Mouse (Mus musculus) forebrain, embryonic 16.5 days (tissue): ENCODE data around the gene Dhx35. TPM values are rescaled to one million over a fixed set of nuclear protein-coding genes. Genes with fewer than 3 reads are reported as not detected.

Experiments
- ATAC-seq: fragments of 200-750 bp; cut with Nextera tagmentation; 2 replicates; pipeline ENCODE4 v1.8.0; 2017; ENCODE audit warnings: mild to moderate bottlenecking, moderate library complexity
- H3K27ac ChIP-seq: fragments of 300-500 bp; sonication (generic); 2 replicates; pipeline ENCODE4 v1.5.1; 2014; ENCODE audit warnings: low read length, control low read depth
- H3K27me3 ChIP-seq: fragments of 300-500 bp; sonication (generic); replicated peaks from 2 replicates; pipeline ENCODE4 v1.6.1; 2014; ENCODE audit warnings: low read length; ENCODE audit not compliant: control insufficient read depth, insufficient read depth
- H3K36me3 ChIP-seq: fragments of 300-500 bp; sonication (generic); 2 replicates; pipeline ENCODE4 v1.6.1; 2014; ENCODE audit not compliant: control insufficient read depth, insufficient read depth
- H3K4me1 ChIP-seq: fragments of 300-500 bp; sonication (generic); replicated peaks from 2 replicates; pipeline ENCODE4 v1.6.1; 2014; ENCODE audit warnings: low read length; ENCODE audit not compliant: control insufficient read depth, insufficient read depth
- H3K4me2 ChIP-seq: fragments of 300-500 bp; sonication (generic); 2 replicates; pipeline ENCODE4 v1.6.1; 2014; ENCODE audit warnings: mild to moderate bottlenecking, low read length, control low read depth
- H3K4me3 ChIP-seq: fragments of 300-500 bp; sonication (generic); replicated peaks from 2 replicates; pipeline ENCODE4 v1.5.1; 2014; ENCODE audit warnings: mild to moderate bottlenecking, low read length, control low read depth
- H3K9ac ChIP-seq: fragments of 300-500 bp; sonication (generic); replicated peaks from 2 replicates; pipeline ENCODE4 v1.6.1; 2014; ENCODE audit warnings: low read depth, low read length, control low read depth
- H3K9me3 ChIP-seq: fragments of 300-500 bp; sonication (generic); 2 replicates; pipeline ENCODE4 v1.6.1; 2016; ENCODE audit warnings: low read length; ENCODE audit not compliant: control insufficient read depth
- WGBS: fragments of 180-500 bp; shearing (Covaris S2); extraction: QIAGEN DNeasy Blood & Tissue Kit; methylation state at CpG from one replicate; pipeline ENCODE4 v1.1.7; 2014; 5-methylcytosine and 5-hydroxymethylcytosine counted together
- polyA plus RNA-seq: library from polyadenylated mRNA; unstranded; fragments of >200 nt; fragmentation: Nextera tagmentation; extraction: Ambion mirVana; gene quantifications from 2 replicates; pipeline ENCODE4 v1.2.1, GENCODE M21; 2015

The Dhx35 gene
- polyA plus RNA-seq, 1 experiment from 2014 or later: 16.5 TPM

DNA sequence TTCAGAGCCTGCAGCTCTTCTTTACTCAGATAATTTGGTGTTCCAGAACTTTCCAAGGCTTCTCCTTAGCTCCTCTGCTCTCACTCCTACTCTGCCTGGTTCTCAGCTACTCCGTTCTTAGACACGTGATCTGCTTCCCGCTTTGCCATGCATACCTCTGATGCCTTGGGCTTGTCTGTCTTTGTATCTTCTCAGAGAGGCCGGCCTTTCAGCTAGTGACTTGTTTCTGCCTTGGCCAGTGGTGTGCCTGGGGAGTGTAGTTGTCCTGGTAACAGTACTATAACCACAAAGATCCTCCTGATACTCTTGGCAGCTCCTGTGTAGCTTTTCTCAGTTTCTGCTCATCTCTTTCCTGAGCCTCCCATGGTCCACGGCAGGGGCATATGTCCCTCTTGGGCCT, 38.6 kb downstream of the Dhx35 start:
- no peak overlapping the region for H3K4me3 ChIP-seq
- no peaks in the 10 kb centered on the region for H3K9me3 ChIP-seq
- H3K27me3 ChIP-seq: no peaks in the 10 kb centered on the region
- 82% methylated on average over 5 of the region's 5 CpGs for WGBS
- no peaks in the 10 kb centered on the region for H3K4me1 ChIP-seq
- H3K27ac ChIP-seq: no peak overlapping the region
- ATAC-seq: no peak
- no peak overlapping the region for H3K4me2 ChIP-seq
- peaks cover 5% of the 10 kb centered on the region; the same call in 1 of the 2 replicates for H3K36me3 ChIP-seq
- H3K9ac ChIP-seq: no peak overlapping the region

DNA sequence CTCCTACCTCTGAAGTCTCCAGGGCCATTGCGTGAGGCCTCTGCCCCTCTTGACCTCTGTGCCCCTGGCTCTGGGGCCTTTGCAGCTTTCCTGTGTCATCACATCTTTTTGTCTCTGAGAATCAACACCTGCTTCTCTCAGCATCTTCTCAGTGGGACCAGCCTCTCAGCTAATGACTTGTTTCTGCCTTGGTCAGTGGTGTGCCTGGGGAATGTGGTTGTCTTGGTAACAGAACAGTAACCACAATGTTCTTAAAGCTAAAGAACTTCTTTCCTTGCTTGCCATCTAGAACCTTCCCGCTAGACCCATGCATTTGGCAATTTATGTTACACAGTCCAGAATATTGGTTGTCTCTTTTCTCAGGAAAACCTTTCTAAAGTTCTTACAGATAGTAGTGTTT, 39.0 kb downstream of the Dhx35 start:
- H3K9me3 ChIP-seq: no peaks in the 10 kb centered on the region
- no peak overlapping the region for H3K9ac ChIP-seq
- no peak for ATAC-seq
- 70% methylated on average over 2 of the region's 2 CpGs for WGBS
- no peak overlapping the region for H3K27ac ChIP-seq
- H3K4me1 ChIP-seq: no peaks in the 10 kb centered on the region
- H3K4me3 ChIP-seq: no peak overlapping the region
- peaks cover 3% of the 10 kb centered on the region; the same call in 1 of the 2 replicates for H3K36me3 ChIP-seq
- no peaks in the 10 kb centered on the region for H3K27me3 ChIP-seq
- no peak overlapping the region for H3K4me2 ChIP-seq

DNA sequence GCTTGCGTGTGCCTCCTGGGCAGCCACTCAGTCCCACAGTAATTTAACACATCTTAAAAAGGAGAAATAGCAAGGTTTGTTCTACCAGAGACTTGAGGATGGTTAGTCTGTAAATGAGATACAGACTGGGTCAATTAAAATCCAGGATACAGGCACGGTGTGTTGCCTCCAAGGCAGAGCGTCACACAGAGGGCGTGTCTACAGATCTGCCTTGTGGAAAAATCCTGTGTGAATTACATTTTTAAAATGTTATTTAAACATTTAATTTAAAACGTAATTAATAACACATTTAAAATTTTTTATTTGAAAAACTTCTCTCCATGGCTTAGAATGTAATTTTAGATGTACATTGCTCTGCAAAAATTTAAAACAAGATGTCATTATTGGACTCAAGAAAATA, 48.7 kb downstream of the Dhx35 start:
- H3K4me3 ChIP-seq: no peak overlapping the region
- no peaks in the 10 kb centered on the region for H3K27me3 ChIP-seq
- ATAC-seq: no peak
- H3K27ac ChIP-seq: no peak overlapping the region
- H3K4me1 ChIP-seq: peaks cover 25% of the 10 kb centered on the region
- WGBS: 83% methylated on average over 5 of the region's 5 CpGs
- no peak overlapping the region for H3K4me2 ChIP-seq
- H3K9me3 ChIP-seq: no peaks in the 10 kb centered on the region
- 0 out of 2 replicates have a peak, but pooled peaks cover 3% of the 10 kb centered on the region for H3K36me3 ChIP-seq
- H3K9ac ChIP-seq: no peak overlapping the region

DNA sequence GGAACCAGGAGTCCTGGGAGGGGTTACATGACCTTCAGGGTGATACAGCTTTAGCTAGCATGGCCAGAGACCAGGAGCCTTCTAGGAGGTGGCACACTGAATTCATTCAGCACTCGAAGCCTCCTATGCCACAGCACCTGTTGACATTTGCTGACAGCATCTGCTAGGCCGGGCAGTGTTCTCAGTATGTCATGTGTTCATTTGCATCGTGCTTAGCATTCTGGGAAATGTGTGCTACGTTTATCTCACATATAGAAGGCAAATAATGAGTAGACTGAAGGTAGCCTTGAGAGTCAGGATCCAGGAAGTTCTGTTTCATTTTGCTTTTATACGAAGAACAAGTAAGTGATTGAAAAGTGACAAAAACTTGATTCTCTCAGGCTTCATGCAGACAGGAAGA, 50.4 kb downstream of the Dhx35 start:
- H3K27ac ChIP-seq: no peak overlapping the region; the same call in 1 of the 2 replicates
- WGBS: 66% methylated on average over 5 of the region's 5 CpGs
- peaks cover 23% of the 10 kb centered on the region for H3K4me1 ChIP-seq
- H3K9ac ChIP-seq: no peak overlapping the region
- no peak overlapping the region for H3K4me2 ChIP-seq
- H3K9me3 ChIP-seq: no peaks in the 10 kb centered on the region
- H3K4me3 ChIP-seq: no peak overlapping the region
- peaks cover 3% of the 10 kb centered on the region; the same call in 1 of the 2 replicates for H3K36me3 ChIP-seq
- ATAC-seq: no peak
- H3K27me3 ChIP-seq: no peaks in the 10 kb centered on the region

DNA sequence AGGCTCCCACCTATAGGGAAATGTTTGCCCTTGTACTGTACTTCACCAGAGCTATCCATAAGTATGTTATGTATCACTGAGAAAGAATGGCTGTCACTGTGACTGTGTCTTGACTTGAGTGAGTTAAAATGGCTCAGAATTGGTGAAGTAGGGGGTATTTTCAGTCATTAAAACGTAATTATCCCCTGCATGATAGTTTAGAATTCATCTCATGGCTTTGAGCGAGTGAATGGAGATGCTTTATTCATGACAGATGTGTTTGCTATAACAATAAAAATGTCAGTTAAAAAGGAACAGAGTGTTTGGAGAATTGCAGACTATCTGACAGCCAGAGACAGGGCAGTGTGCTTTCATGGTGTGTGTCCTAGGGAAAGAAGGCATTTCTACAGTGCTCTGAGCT, 51.6 kb downstream of the Dhx35 start:
- WGBS: 54% methylated on average over 2 of the region's 2 CpGs
- ATAC-seq: peak; percentile 80
- Histone ChIP-seq H3K4me1 (peaks cover 17% of the 10 kb centered on the region), H3K9me3 (no peaks in the 10 kb centered on the region), H3K4me2 (no peak overlapping the region), H3K36me3 (peaks cover 3% of the 10 kb centered on the region; the same call in 1 of the 2 replicates), H3K9ac (no peak overlapping the region), H3K4me3 (no peak overlapping the region), H3K27me3 (no peaks in the 10 kb centered on the region), H3K27ac (peak overlapping the region; percentile 84)

DNA sequence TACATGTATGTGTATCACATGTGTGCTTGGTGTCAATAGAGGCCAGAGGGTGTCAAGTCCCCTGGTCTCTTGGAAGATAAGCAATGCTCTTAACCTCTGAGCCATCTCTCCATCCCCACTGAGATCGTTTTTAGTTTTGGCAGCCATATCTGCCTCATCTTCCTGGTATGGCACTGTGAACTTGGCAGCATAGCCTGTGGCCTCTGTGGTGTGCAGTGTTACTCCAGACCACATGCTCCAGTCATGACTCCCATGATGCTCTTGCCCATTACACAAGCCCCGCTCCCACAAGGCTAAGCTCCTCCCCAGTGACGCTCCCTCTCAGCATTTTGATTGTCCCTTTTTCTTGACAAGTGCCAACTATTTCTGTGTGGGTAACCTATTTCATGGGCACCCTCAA, 53.4 kb downstream of the Dhx35 start:
- peaks cover 17% of the 10 kb centered on the region for H3K4me1 ChIP-seq
- H3K9me3 ChIP-seq: no peaks in the 10 kb centered on the region
- ATAC-seq: no peak
- no peak overlapping the region for H3K27ac ChIP-seq
- H3K4me3 ChIP-seq: no peak overlapping the region
- H3K27me3 ChIP-seq: no peaks in the 10 kb centered on the region
- no peak overlapping the region for H3K9ac ChIP-seq
- H3K4me2 ChIP-seq: no peak overlapping the region
- WGBS: 88% methylated on average over 3 of the region's 3 CpGs
- H3K36me3 ChIP-seq: no peaks in the 10 kb centered on the region; the same call in 1 of the 2 replicates

DNA sequence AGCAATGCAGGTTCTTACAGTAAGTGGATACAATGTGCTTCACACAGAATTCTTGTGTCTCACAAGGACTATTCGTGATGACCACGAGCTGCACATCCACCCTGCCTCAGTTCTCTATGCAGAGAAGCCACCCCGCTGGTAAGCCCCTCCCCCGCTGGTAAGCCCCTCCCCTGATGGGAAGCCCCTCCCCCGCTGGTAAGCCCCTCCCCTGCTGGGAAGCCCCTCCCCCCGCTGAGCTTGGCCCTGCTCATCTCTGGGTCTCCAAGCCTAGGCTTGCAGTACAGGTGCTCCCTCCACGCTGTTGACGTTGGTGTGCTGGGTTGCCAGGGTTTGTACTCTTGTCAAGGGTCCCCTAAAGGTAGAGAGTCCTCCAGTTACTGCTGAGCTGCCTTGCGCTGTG, 54.8 kb downstream of the Dhx35 start:
- Histone ChIP-seq H3K27ac (no peak overlapping the region), H3K4me1 (peaks cover 17% of the 10 kb centered on the region), H3K9me3 (no peaks in the 10 kb centered on the region), H3K4me3 (no peak overlapping the region), H3K36me3 (no peaks in the 10 kb centered on the region; the same call in 1 of the 2 replicates), H3K27me3 (no peaks in the 10 kb centered on the region), H3K9ac (no peak overlapping the region), H3K4me2 (no peak overlapping the region)
- WGBS: 78% methylated on average over 9 of the region's 9 CpGs
- no peak for ATAC-seq

DNA sequence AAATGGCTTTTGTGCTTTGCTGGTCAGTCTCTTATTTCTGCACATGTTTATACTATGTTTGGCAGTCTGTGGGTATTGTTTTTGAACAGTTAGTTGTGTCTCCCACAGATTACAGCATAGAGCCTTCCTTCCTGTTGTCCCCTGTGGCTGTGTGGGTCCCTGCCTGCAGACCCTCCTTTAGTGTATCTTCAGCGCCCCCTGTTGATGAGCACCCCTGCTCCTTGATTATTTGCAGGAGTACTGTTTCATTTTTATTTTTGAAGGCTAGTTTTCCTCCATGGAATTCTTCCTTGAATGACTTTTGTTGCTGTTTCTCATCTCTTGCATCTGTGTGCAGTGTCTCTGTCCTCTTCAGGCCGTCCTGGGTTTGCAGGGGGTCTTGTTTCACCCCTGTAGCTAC, 58.0 kb downstream of the Dhx35 start:
- Histone ChIP-seq H3K36me3 (no peaks in the 10 kb centered on the region; the same call in none of the 2 replicates), H3K27me3 (no peaks in the 10 kb centered on the region), H3K4me1 (no peaks in the 10 kb centered on the region), H3K9me3 (no peaks in the 10 kb centered on the region), H3K27ac (no peak overlapping the region), H3K9ac (no peak overlapping the region), H3K4me3 (no peak overlapping the region), H3K4me2 (no peak overlapping the region)
- WGBS: 38% methylated on average over 2 of the region's 2 CpGs
- ATAC-seq: peak; percentile 49; the same call in 1 of the 2 replicates

DNA sequence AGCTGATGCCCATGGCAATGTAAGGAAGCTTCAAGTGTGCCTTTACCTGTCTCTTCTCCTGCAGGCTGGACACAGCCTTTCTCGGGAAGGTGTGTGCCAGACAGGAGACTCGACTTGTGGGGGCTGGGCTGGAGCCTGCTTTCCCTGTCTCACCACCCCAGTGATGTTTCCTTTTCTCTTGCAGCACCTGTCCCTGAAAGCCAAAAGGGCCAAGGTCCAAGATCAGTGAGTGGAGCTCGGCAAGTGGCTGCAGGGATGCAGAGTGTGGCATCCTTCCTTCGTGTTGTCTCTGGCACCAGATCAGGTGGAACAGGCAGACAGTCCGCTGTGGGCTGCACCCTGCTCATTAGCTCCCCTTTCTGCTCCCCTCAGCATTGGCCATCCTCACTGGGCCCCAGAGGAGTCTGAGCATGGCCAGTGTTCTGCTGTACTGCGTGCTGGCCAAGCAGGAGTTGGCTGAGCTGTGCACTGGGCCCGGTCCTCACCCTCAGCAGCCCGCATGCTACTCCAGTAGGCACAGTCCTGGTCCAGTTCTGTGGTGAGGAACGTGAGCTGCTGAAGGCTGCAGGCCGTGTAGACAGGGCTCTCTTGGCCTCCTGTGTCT, 62.4 kb downstream of the Dhx35 start:
- no peak overlapping the region for H3K27ac ChIP-seq
- H3K4me1 ChIP-seq: no peaks in the 10 kb centered on the region
- H3K4me2 ChIP-seq: no peak overlapping the region
- H3K9me3 ChIP-seq: no peaks in the 10 kb centered on the region
- no peak overlapping the region for H3K4me3 ChIP-seq
- no peaks in the 10 kb centered on the region; the same call in 1 of the 2 replicates for H3K36me3 ChIP-seq
- 88% methylated on average over 10 of the region's 10 CpGs for WGBS
- ATAC-seq: no peak
- H3K9ac ChIP-seq: no peak overlapping the region
- H3K27me3 ChIP-seq: no peaks in the 10 kb centered on the region

DNA sequence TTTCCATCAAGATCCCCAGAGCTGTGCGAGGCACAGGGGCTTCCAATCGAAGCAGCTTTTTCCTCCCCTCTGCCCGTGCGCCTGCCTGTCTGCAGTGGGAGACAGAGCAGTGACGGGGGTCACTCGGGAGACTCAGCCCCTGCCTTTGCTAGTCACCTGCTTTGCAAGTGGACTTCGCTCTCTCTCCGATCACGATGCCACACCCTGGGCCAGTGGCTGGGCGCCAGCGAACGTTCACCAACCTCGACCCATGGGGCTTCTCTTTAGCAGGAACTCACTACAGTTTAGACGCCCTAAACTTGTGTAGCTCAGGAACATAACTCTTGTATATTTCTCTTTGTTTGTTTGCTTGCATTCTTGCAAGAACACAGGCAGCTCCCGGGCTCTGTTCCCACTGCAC, 63.0 kb downstream of the Dhx35 start:
- no peaks in the 10 kb centered on the region; the same call in 1 of the 2 replicates for H3K36me3 ChIP-seq
- H3K4me2 ChIP-seq: no peak overlapping the region
- no peak for ATAC-seq
- no peaks in the 10 kb centered on the region for H3K9me3 ChIP-seq
- WGBS: 90% methylated on average over 15 of the region's 15 CpGs
- H3K27ac ChIP-seq: no peak overlapping the region
- H3K4me1 ChIP-seq: no peaks in the 10 kb centered on the region
- H3K27me3 ChIP-seq: no peaks in the 10 kb centered on the region
- no peak overlapping the region for H3K4me3 ChIP-seq
- no peak overlapping the region for H3K9ac ChIP-seq
